Mouse (Mus musculus) lung, embryonic 16.5 days (tissue): ENCODE data around the gene Slc24a4. TPM values are rescaled to one million over a fixed set of nuclear protein-coding genes. Genes with fewer than 3 reads are reported as not detected.
A peak's percentile ranks its signal among the peaks of the same experiment; 100 is the strongest.

Experiments used
- ATAC-seq: fragments of 200-750 bp; cut with Nextera tagmentation; 2 replicates; pipeline ENCODE4 v1.8.0; 2017; ENCODE audit warnings: low read depth, mild to moderate bottlenecking, moderate library complexity
- H3K27ac ChIP-seq: fragments of 300-500 bp; sonication (generic); 2 replicates; pipeline ENCODE4 v1.5.1; 2014; ENCODE audit warnings: mild to moderate bottlenecking, control low read depth, low read length
- H3K27me3 ChIP-seq: fragments of 300-500 bp; sonication (generic); 2 replicates; pipeline ENCODE4 v1.6.1; 2014; ENCODE audit warnings: low read depth, low read length, mixed read lengths; ENCODE audit not compliant: control insufficient read depth, insufficient read depth
- H3K36me3 ChIP-seq: fragments of 300-500 bp; sonication (generic); 2 replicates; pipeline ENCODE4 v1.6.1; 2014; ENCODE audit warnings: low read length; ENCODE audit not compliant: control insufficient read depth, insufficient read depth
- H3K4me1 ChIP-seq: fragments of 300-500 bp; sonication (generic); replicated peaks from 2 replicates; pipeline ENCODE4 v1.6.1; 2014; ENCODE audit warnings: low read length, mixed read lengths; ENCODE audit not compliant: control insufficient read depth, insufficient read depth
- H3K4me2 ChIP-seq: fragments of 300-500 bp; sonication (generic); 2 replicates; pipeline ENCODE4 v1.6.1; 2014; ENCODE audit warnings: low read depth, low read length, control low read depth
- H3K4me3 ChIP-seq: fragments of 300-500 bp; sonication (generic); 2 replicates; pipeline ENCODE4 v1.5.1; 2014; ENCODE audit warnings: mild to moderate bottlenecking, low read length, control low read depth
- H3K9ac ChIP-seq: fragments of 300-500 bp; sonication (generic); 2 replicates; pipeline ENCODE4 v1.6.1; 2014; ENCODE audit warnings: low read length, control low read depth
- H3K9me3 ChIP-seq: fragments of 300-500 bp; sonication (generic); 2 replicates; pipeline ENCODE4 v1.6.1; 2016; ENCODE audit warnings: low read length; ENCODE audit not compliant: control insufficient read depth
- WGBS: fragments of 180-500 bp; shearing (Covaris S2); extraction: QIAGEN DNeasy Blood & Tissue Kit; methylation state at CpG from one replicate; pipeline ENCODE4 v1.1.7; 2014; 5-methylcytosine and 5-hydroxymethylcytosine counted together
- polyA plus RNA-seq: library from polyadenylated mRNA; unstranded; fragments of >200 nt; fragmentation: Nextera tagmentation; extraction: Ambion mirVana; gene quantifications from 2 replicates; pipeline ENCODE4 v1.2.1, GENCODE M21; 2015

Gene Slc24a4
- polyA plus RNA-seq, 1 experiment from 2014 or later = 3.1 TPM

GRCm38 (mm10) chr12:102284267-102284610 is 155.7 kb downstream of the Slc24a4 start:
- peak overlapping the region; percentile 71 for H3K4me3 ChIP-seq
- WGBS = 5% methylated on average over 9 of the region's 9 CpGs
- peak overlapping the region; percentile 86 for H3K27ac ChIP-seq
- peaks cover 43% of the 10 kb centered on the region for H3K4me1 ChIP-seq
- peak overlapping the region; percentile 94 for H3K4me2 ChIP-seq
- no peaks in the 10 kb centered on the region for H3K9me3 ChIP-seq
- H3K36me3 ChIP-seq = no peaks in the 10 kb centered on the region
- ATAC-seq = no peak; the same call in 1 of the 2 replicates
- H3K27me3 ChIP-seq = no peaks in the 10 kb centered on the region; the same call in 1 of the 2 replicates
- H3K9ac ChIP-seq = peak overlapping the region; percentile 90

- H3K27ac ChIP-seq = peak overlapping the region; percentile 86
- H3K27me3 ChIP-seq = no peaks in the 10 kb centered on the region; the same call in 1 of the 2 replicates
- H3K9me3 ChIP-seq = no peaks in the 10 kb centered on the region
- peak overlapping the region; percentile 94 for H3K4me2 ChIP-seq
- no peak for ATAC-seq
- no peaks in the 10 kb centered on the region; the same call in 1 of the 2 replicates for H3K36me3 ChIP-seq
- H3K9ac ChIP-seq = peak overlapping the region; percentile 90
- peak overlapping the region; percentile 71 for H3K4me3 ChIP-seq
- peaks cover 43% of the 10 kb centered on the region for H3K4me1 ChIP-seq
- WGBS = 45% methylated on average over 3 of the region's 3 CpGs
Measured at GRCm38 (mm10) chr12:102284618-102285159, 156.2 kb downstream of the Slc24a4 start.

- peaks cover 43% of the 10 kb centered on the region for H3K4me1 ChIP-seq
- H3K9ac ChIP-seq = no peak overlapping the region
- no peak overlapping the region for H3K4me3 ChIP-seq
- H3K36me3 ChIP-seq = peaks cover 3% of the 10 kb centered on the region; the same call in 1 of the 2 replicates
- H3K27me3 ChIP-seq = no peaks in the 10 kb centered on the region; the same call in 1 of the 2 replicates
- H3K4me2 ChIP-seq = peak overlapping the region; percentile 94; the same call in 1 of the 2 replicates
- 74% methylated on average over 6 of the region's 6 CpGs for WGBS
- ATAC-seq = no peak
- no peaks in the 10 kb centered on the region for H3K9me3 ChIP-seq
- no peak overlapping the region for H3K27ac ChIP-seq
Measured at GRCm38 (mm10) chr12:102285318-102285717, 156.8 kb downstream of the Slc24a4 start.

GRCm38 (mm10) chr12:102285779-102286178 is 157.2 kb downstream of the Slc24a4 start:
- Histone ChIP-seq H3K4me3 (no peak overlapping the region), H3K9me3 (no peaks in the 10 kb centered on the region), H3K36me3 (peaks cover 3% of the 10 kb centered on the region; the same call in 1 of the 2 replicates), H3K4me1 (peaks cover 43% of the 10 kb centered on the region), H3K4me2 (no peak overlapping the region), H3K9ac (no peak overlapping the region), H3K27ac (no peak overlapping the region), H3K27me3 (no peaks in the 10 kb centered on the region)
- 74% methylated on average over 5 of the region's 5 CpGs for WGBS
- no peak for ATAC-seq

- H3K4me2 ChIP-seq = peak overlapping the region; percentile 10
Measured at GRCm38 (mm10) chr12:102286681-102287414, 158.3 kb downstream of the Slc24a4 start.

GRCm38 (mm10) chr12:102287904-102288602 is 159.5 kb downstream of the Slc24a4 start:
- Histone ChIP-seq H3K9ac (no peak overlapping the region), H3K4me1 (peaks cover 55% of the 10 kb centered on the region), H3K27ac (peak overlapping the region; percentile 50), H3K9me3 (no peaks in the 10 kb centered on the region), H3K4me2 (peak overlapping the region; percentile 2; the same call in 1 of the 2 replicates), H3K4me3 (no peak overlapping the region), H3K27me3 (no peaks in the 10 kb centered on the region), H3K36me3 (peaks cover 3% of the 10 kb centered on the region; the same call in 1 of the 2 replicates)
- WGBS = 48% methylated on average over 6 of the region's 6 CpGs
- ATAC-seq = no peak

More at GRCm38 (mm10) chr12:102286681-102287414, 158.3 kb downstream of the Slc24a4 start:
- Histone ChIP-seq H3K4me1 (peaks cover 43% of the 10 kb centered on the region), H3K4me3 (no peak overlapping the region), H3K9me3 (no peaks in the 10 kb centered on the region), H3K27me3 (no peaks in the 10 kb centered on the region), H3K9ac (peak overlapping the region; percentile 37; the same call in 1 of the 2 replicates), H3K36me3 (peaks cover 3% of the 10 kb centered on the region; the same call in 1 of the 2 replicates), H3K27ac (peak overlapping the region; percentile 50)
- WGBS = 36% methylated on average over 10 of the region's 10 CpGs
- no peak for ATAC-seq

GRCm38 (mm10) chr12:102288846-102289245 is 160.3 kb downstream of the Slc24a4 start:
- H3K9me3 ChIP-seq = no peaks in the 10 kb centered on the region
- no peak overlapping the region for H3K9ac ChIP-seq
- no peak overlapping the region for H3K4me3 ChIP-seq
- peaks cover 3% of the 10 kb centered on the region; the same call in 1 of the 2 replicates for H3K36me3 ChIP-seq
- H3K27ac ChIP-seq = no peak overlapping the region
- H3K4me2 ChIP-seq = no peak overlapping the region
- 24% methylated on average over 2 of the region's 2 CpGs for WGBS
- peaks cover 57% of the 10 kb centered on the region for H3K4me1 ChIP-seq
- no peak for ATAC-seq
- no peaks in the 10 kb centered on the region for H3K27me3 ChIP-seq

- WGBS = 96% methylated on average over 1 of the region's 1 CpGs
- H3K4me3 ChIP-seq = no peak overlapping the region
- no peak overlapping the region for H3K4me2 ChIP-seq
- H3K9me3 ChIP-seq = no peaks in the 10 kb centered on the region
- H3K9ac ChIP-seq = no peak overlapping the region
- peaks cover 3% of the 10 kb centered on the region; the same call in 1 of the 2 replicates for H3K36me3 ChIP-seq
- H3K4me1 ChIP-seq = peaks cover 56% of the 10 kb centered on the region
- ATAC-seq = no peak
- no peak overlapping the region for H3K27ac ChIP-seq
- no peaks in the 10 kb centered on the region for H3K27me3 ChIP-seq
Measured at GRCm38 (mm10) chr12:102289568-102289967, 161.0 kb downstream of the Slc24a4 start.

GRCm38 (mm10) chr12:102290662-102291061 is 162.1 kb downstream of the Slc24a4 start:
- no peak overlapping the region for H3K4me3 ChIP-seq
- no peak for ATAC-seq
- no peak overlapping the region for H3K4me2 ChIP-seq
- peaks cover 52% of the 10 kb centered on the region for H3K4me1 ChIP-seq
- H3K9me3 ChIP-seq = no peaks in the 10 kb centered on the region
- peaks cover 3% of the 10 kb centered on the region; the same call in 1 of the 2 replicates for H3K36me3 ChIP-seq
- H3K9ac ChIP-seq = no peak overlapping the region
- no peaks in the 10 kb centered on the region for H3K27me3 ChIP-seq
- no peak overlapping the region for H3K27ac ChIP-seq
- WGBS = 94% methylated on average over 2 of the region's 2 CpGs
